Mouse (Mus musculus) hindlimb bud, embryonic 11.5 days (tissue): ENCODE results near the gene Olfr648.

Experiments used
- DNase-seq: peaks from one replicate; pipeline ENCODE4 v3.0.0-alpha.2; 2012; ENCODE audit warnings: low read depth, low spot score; ENCODE audit errors: extremely low spot score

Gene Olfr648

DNA sequence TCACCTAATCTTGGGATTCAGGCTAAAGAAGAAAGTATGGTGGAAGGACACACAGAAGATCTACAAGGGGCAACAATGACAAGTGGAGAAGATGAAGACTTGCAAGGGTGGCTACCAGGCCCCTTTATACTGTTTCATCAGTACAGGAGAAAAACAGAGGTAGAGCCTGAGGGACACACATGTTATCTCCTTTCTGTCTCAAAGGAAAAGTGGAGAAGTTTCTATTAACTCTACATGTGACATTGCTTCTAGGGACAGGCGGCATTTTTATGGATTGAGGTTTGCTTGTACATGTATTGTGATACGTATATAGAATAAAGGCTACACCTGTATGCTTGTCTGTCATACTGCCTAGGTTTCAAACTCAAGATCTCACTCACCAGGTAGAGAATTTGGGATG lies at the start of gene Olfr648:
Olfr648 (minus strand) TSS at position 101 of the 400 bp plus-strand sequence.
- DNase-seq = no peak

DNA sequence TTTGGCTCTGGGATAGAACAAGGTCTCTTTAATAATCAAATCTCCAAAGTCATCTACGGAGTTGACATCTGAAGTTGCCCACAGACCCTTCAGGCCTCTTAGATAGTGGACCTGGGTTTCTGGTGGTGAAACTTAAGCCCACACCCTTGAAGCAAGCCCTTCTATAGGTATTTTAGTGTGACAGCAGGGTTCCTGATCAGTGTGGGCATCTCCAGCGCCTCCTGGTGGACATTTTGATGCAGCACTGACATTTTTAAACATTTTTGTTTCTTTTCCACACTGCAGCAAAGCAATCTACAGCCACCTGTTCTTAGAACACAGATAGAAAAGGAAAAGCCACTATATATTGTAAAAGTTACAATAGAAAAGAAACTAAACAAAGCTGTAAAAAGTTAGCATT lies 48.0 kb upstream of the Olfr648 start:
- no peak for DNase-seq

DNA sequence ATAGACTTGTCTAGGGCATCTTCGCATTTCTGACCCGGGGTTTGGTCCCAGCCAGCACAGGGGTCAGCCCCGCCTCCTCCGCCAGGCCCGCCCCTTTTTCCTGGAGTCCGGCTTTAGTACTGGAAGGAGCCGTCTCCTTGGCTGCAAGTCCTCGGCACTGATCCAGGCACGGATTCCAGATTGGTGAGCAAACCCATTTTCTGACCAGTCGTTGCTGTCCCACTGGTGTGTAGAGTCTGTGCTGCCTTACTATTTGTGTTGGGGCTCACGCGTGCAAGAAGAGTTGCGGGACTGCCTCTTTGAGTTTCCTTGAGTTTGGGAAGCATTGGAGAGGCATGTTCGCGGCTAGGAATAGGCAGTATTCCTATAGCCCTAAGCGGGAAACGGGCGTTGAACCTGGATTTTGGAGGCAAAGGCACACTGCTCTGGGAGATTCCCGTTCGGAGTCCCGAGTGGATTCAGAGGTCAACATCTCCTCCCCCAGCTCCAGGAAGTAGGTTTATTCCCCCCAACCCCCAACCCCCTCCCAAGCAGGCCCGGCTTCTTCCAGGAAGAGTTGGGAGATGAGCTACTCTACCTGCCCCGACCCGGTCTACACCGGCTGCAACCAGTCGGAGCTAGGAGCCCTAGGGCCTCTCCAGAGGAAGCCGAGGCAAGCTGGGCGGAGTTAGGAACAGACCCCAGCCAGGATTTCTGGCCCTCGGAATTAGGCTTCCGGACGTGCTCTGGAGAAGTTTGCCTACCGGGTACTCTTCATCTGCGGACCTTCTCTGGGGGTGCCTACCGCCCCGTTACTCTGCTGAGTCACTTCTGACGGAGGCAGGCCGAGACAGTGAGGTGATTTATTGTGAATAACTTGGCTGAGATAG lies 35.7 kb upstream of the Olfr648 start, which contains the start of gene Trim6:
Trim6 (plus strand) TSS at position 93 of the 869 bp plus-strand sequence.
- no peak for DNase-seq

DNA sequence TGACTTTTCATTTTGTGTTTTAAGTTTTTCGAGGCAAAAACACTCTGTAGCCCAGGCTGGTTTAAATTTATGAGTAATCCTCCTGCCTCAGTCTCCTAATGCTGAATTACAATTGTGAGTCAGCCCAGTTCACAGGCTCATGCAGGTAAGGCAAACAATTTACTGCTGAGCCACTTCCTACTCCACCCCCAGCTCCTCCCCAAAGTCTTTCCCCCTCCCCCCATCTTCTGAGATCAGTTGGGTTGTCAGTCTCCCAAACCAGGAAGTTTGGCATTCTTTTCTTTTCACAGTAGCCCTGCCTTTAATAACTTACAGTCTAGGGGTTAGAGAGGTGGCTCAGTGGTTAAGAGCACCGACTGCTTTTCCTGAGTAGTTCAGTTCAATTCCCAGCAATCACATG lies 34.7 kb upstream of the Olfr648 start:
- DNase-seq = no peak

DNA sequence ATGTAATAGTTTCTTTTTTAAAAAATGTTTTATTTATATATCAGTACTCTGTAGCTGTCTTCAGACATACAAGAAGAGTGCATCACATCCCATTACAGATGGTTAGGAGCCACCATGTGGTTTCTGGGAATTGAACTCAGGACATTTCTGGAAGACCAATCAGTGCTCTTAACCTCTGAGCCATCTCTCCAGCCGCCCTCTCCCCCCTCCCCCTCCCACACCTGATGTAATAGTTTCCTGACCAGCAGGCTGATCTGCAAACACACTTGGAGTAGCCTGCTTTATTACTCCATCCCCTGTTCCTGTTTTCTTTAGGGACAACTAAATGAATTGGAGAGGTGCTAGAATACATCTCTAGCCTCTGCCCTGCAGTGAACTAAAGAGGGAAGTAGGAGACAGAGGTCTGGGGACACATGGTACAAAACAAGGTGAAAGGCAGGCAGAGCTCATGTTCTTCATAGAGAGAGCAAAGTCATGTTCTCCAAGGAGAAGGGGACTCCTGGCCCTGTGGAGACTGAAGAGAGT lies 32.9 kb upstream of the Olfr648 start:
- DNase-seq = no peak

DNA sequence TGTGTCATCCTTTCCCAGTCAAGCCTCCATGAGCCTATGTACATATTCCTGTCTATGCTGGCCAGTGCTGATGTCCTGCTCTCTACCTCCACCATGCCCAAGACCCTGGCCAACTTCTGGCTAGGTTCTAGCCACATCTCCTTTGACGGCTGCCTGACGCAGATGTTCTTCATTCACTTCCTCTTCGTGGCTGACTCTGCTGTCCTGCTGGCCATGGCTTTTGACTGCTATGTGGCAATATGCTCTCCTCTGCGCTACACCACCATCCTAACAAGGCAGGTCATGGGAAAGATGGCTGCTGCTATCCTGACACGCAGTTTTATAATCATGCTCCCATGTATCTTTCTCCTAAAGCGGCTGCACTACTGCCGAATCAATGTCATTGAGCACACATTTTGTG lies 23.0 kb upstream of the Olfr648 start:
- DNase-seq = no peak

DNA sequence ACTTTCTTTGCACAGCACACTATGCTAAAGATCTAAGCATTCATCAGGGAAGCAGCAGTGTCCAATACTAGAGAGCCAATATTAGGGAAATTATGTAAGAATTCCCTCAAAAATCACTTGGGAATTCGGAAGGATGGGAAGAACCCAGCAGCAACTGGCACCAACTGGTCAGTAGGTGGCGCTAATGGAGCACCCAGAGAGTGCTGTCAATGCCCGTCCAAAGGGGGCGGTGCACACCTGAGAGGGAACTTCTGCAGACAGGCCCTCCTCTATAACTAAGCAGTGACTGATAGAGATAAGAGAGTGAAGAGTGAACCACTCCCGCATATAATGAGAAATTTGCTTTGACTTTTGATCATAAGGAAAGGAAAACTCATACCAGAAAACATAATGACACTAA lies 16.6 kb upstream of the Olfr648 start:
- DNase-seq = peak; percentile 28

DNA sequence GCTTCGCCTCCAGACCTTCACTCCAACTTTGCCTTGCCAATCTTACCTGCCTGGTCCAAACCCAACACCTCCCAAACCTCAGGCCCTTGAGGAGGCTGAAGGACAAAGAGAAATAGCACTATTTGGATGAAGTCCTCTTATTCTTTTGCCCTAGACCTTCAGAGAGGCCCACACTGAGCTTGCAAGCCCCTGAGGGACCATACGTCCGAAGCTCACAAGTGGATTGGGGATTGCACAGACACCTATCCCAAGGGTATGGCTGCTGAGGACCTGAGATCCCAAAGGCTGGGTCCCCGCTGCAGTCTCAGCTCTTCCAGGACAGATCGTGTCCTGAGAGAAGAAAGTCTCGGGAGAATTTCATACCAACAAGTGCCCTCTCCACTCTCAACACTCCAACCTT lies 12.7 kb upstream of the Olfr648 start, which contains the start of gene Olfr649:
Olfr649 (minus strand) TSS at position 101 of the 400 bp plus-strand sequence.
- no peak for DNase-seq

DNA sequence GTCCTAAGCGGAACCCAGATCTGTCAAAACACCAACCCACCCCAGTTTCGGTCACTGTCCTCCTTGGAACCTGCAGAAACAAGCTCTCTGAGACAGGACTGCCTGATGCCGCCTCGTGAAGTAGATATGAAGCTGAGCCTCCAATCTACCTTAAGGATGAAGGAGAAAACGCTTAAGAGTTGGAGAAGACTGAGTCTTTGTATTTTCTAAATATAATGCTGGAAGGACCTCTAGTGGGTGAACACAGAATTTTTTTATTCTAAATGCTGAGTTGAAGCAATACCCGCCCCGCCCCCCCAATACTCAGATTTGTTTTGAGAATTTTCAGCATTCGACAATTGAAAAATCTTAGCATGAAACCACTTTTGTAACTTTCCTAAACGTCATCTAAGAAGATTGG lies 8.1 kb upstream of the Olfr648 start:
- no peak for DNase-seq

DNA sequence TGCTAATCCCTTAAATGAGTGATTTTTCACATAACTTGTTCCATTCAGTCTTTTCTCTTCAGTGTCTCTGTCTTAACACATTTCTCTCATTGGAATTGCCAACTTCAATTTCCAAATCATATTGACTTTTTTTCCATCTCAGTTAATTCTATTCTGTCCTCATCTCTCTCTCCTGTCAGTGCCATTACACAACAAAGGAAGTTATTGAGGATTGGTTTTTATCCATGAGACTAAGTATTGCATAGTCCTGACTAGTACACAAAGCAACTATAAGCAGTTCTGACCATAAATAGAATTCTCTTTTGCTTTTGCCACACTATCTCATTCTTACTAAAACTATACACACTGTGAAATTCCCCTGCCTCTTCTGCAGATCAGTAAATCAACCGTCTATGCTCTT lies 4.1 kb downstream of the Olfr648 start:
- DNase-seq = no peak

DNA sequence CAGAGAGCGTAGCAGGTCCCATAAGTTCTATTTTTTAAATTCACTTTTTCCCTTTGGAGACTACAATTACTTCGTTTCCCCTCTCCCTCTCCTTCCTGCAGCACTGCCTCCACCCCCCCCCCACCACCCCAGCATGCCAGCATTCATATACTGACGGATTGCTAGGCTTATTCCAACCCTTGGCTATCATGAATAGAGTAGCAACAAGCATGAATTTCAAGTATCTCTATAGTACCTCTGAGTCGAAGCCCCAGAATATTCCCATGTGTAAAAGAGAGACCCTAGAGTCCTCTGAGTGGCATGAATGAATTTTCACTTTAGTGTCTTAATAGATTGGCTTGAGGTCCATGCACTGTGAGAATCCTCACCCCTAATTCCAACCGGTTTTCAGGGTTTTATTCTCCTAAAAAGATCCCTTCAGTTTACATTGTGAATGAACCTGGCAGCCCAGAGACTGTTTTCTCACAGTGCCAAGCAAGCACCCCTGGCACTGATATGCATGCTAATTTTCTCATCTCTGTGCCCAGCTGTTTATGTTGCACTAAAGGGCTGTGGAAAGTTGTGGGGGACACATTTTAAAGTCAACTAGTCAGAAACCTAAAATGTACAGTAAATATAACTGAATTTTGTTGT lies 4.7 kb downstream of the Olfr648 start:
- DNase-seq = no peak

DNA sequence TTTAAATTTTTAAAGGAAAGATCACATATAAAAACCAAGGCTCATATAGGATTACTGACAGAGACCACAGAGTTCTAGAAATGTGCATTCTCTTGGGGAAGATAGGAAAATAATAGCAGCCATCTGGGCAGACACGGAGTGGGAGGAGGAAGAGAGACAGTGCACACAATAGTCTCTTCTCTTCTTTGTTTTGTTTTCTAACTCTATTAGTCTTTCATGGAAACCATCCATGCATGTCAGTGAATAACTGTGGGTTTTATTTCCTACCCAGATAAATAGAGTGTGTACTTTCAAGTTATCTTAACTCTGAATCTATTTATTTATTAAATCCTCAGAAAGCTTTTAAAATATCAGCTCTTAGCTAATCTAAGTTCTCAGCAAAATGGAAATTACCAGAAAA lies 8.1 kb downstream of the Olfr648 start:
- DNase-seq = no peak

DNA sequence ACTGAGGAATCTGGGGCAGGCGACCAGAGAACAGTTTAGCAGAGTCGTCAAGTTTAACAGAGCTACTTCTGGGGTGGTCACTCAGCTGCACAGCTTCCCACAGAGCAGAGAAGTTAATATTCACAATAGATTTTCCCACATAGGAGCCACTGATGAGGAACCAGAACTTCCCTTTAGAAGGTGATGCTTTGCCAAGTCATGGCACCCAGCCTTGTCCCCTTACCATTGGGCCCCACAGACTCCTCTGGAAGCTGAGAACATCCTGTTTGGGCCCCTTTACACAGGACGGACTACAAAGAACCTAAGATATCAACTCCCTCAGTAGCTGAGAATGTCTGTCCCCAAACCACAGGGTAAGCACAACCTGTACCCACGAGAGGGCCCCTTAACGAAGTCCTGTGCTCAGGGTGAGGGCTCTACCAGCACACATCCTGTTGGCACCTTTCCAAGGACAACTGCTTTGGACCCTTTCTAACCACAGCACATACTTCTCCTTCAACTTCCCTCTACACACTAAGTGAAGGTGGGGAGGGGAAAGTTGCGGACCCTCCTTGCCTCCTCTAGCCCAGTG lies 13.5 kb downstream of the Olfr648 start:
- no peak for DNase-seq

DNA sequence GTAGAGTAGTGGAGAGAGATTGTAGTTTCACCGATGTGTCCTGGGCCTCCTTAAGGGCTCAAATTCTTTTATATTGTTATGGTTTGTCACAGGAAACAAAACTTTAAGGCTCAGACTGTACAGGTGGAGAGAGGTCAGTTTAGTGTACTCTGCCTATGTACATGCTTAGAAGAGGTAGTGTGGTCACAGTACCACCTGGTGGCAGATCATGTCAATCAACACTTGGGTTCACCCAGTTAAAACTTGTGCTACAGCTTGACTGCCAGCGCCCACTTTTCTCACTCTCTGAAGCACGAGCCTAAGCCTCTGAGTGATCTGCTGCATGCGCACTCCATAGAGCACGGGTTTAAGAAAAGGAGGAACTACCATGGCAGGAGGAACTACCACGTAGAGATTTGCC lies 16.1 kb downstream of the Olfr648 start:
- no peak for DNase-seq

DNA sequence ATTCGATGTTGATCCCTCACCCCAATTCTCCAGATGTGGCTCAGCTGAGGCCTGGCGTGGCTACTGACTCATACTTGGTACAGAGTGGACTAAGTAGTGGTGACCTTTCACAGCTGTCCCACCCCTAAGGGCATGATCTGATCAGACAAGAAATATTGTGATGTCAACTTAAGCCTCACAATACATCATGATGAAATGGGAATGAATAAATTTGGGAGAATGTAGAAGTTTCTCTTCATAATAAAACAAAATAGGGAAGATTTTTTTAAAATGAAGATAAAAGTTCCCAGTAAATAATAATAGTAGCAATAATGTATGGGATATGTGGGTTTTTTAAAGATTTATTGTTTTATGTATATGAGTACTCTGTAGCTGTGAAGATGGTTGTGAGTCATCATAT lies 32.7 kb downstream of the Olfr648 start, which contains the start of gene Ubqlnl:
Ubqlnl (minus strand) TSS at position 101 of the 400 bp plus-strand sequence.
- no peak for DNase-seq

DNA sequence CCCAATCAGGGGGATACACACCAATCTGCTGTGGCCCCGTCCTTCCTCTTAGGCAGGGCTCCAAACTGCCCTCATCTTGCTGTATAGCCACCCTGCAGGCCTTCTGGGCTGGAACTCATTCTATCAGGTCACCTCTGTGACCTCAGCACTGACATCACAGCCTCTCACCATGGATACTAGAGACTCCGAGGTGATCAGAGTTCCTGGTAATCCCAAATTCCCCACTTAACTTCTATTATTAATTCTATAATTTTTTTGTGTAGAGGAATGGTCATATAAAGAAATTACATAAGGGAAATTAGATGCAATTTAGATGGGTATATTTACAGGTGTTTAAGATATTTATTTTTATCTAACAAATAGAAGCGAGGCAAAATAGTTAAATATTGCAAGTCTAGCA lies 40.0 kb downstream of the Olfr648 start, which contains the start of gene Ubqln3:
Ubqln3 (minus strand) TSS at position 101 of the 400 bp plus-strand sequence.
- no peak for DNase-seq

DNA sequence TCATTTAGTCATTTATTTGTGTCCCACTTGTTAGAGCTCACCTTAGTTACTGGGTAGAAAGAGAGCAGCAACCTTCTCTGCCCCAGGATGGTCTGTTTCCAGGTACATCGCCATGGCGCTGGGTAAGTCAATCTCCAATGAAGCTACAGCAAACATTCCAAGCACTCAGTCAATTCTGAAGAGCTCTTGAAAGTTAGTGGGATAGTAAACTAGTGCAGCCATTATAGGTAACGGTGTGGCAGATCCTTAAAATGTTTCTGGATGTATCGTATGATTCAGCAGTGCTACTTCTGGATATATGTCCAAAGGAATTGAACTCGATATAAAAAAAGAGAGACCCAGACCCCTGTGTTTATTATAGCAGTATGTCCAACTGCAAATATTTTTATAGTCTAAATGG lies 45.9 kb downstream of the Olfr648 start, which contains the start of gene Olfr643:
Olfr643 (minus strand) TSS at position 101 of the 400 bp plus-strand sequence.
- DNase-seq = no peak

DNA sequence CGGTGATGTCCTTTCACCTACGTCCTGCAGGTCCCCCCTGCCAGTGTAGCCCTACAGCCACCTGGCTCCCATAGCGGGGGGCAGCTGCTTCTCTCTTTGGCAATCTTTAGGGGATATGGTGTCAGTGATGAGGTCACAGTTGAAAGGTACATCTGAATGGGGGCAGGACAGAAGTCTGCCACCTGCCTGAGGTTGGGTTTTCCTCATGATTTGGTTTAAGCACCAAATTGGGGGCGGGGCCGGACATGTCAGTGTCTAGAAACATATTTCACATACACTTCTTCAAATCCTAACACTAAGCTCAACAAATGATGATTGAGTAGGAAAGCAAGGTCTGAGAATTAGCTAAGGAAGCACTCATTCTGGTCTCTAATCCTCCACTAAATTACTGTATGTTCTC lies 53.5 kb downstream of the Olfr648 start, which contains the start of gene Ubqln5:
Ubqln5 (minus strand) TSS at position 101 of the 400 bp plus-strand sequence.
- DNase-seq = no peak
